Mouse (Mus musculus): ENCODE data around the gene Ephb3. TPM values are rescaled to one million over a fixed set of nuclear protein-coding genes. Genes with fewer than 3 reads are reported as not detected.

The Ephb3 gene
- polyA plus RNA-seq, 1 experiment from 2014 or later: 14.6 TPM

- H3K27me3 ChIP-seq (ENCODE audit: low read depth, poor library complexity, severe bottlenecking): peaks cover 42% of the 10 kb centered on the region
- peaks cover 44% of the 10 kb centered on the region for H3K4me1 ChIP-seq
Measured at GRCm38 (mm10) chr16:21238722-21239121, 34.2 kb downstream of the Ephb3 start.

DNA sequence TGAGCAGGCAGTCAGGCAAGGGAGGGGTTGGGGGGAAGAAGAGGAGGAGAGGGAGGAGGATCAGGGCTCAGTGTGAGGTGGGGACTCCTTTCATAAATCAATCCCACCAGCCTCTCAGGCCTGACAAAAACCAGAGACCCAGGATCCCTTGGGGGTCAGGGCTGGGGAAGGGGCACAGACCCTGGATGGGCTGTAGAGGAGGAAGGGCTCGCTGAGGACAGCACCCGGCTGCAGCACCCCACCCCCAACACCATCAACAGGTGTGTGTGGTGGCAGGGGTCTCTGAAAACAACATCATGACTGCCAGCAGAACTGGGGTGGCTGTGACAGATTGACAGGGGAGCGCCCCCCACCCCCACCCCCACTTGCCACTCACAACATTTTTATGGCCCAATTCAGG is 36.0 kb downstream of the Ephb3 start:
- H3K9me3 ChIP-seq (replicated peaks): no peaks in the 10 kb centered on the region
- no peak overlapping the region for H3K4me3 ChIP-seq
- 58% methylated on average over 3 of the region's 3 CpGs for WGBS
- peaks cover 58% of the 10 kb centered on the region for H3K4me1 ChIP-seq
- H3K36me3 ChIP-seq: no peaks in the 10 kb centered on the region
- DNase-seq (ENCODE audit: low spot score): no peak
- 0 out of 2 replicates have a peak overlapping the region, but pooled peaks have one; percentile 28 for H3K27ac ChIP-seq (replicated peaks)
- H3K27me3 ChIP-seq (ENCODE audit: low read depth, poor library complexity, severe bottlenecking): peaks cover 49% of the 10 kb centered on the region

More at GRCm38 (mm10) chr16:21238722-21239121, 34.2 kb downstream of the Ephb3 start:
- WGBS: 23% methylated on average over 5 of the region's 5 CpGs
- Histone ChIP-seq H3K4me3 (no peak overlapping the region), H3K9me3 (replicated peaks) (no peaks in the 10 kb centered on the region), H3K27ac (replicated peaks) (peak overlapping the region; percentile 6; the same call in 1 of the 2 replicates), H3K36me3 (no peaks in the 10 kb centered on the region)
- DNase-seq (ENCODE audit: low spot score): no peak

DNA sequence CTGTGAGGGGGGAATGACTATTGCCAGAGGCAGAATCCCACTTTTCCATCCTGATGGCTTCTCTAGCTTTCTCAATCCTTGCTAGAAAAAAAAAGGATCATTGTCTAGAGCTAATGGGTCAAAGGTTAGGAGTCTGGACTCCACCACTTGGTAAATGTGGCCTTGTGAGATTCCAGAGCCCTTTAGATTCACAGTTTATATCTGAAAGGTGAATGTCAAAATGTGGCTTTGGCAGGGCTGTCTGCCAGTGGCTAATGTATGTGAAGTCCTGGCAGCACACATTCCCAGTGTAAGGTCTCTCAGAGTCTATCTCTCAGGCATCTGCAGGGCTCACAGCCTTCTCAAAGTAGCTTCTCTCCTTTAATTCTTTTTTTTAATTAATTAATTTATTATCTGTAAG is 36.5 kb downstream of the Ephb3 start:
- Histone ChIP-seq H3K4me3 (no peak overlapping the region), H3K4me1 (peaks cover 63% of the 10 kb centered on the region), H3K27me3 (ENCODE audit: low read depth, poor library complexity, severe bottlenecking) (peaks cover 50% of the 10 kb centered on the region), H3K36me3 (no peaks in the 10 kb centered on the region), H3K9me3 (replicated peaks) (no peaks in the 10 kb centered on the region), H3K27ac (replicated peaks) (0 out of 2 replicates have a peak overlapping the region, but pooled peaks have one; percentile 28)
- no peak for DNase-seq (ENCODE audit: low spot score)

- DNase-seq (ENCODE audit: low spot score): peak; percentile 44
- Histone ChIP-seq H3K4me1 (peaks cover 82% of the 10 kb centered on the region), H3K36me3 (no peaks in the 10 kb centered on the region), H3K27me3 (ENCODE audit: low read depth, poor library complexity, severe bottlenecking) (peaks cover 67% of the 10 kb centered on the region), H3K4me3 (no peak overlapping the region), H3K9me3 (replicated peaks) (no peaks in the 10 kb centered on the region), H3K27ac (replicated peaks) (peak overlapping the region; percentile 23)
- 28% methylated on average over 8 of the region's 8 CpGs for WGBS
Measured at GRCm38 (mm10) chr16:21242946-21243345, 38.4 kb downstream of the Ephb3 start.

DNA sequence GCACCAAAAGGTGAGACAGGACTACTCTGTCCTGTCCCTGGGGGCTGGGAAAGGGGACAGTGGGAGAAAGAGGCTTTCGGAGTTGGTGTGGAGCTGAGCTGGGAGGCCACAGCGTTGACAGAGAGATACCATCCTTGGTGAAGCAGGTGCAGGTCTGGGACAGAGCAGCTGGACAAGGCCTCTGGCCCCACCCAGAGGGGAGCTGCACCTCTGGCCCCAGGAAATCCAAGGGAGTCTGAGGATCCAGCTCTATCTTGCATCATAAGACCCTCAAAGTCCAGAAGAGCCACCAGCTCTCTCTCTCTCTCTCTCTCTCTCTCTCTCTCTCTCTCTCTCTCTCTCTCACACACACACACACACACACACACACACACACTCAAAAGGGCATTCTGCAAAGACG is 40.2 kb downstream of the Ephb3 start:
- Histone ChIP-seq H3K4me3 (no peak overlapping the region), H3K9me3 (replicated peaks) (no peaks in the 10 kb centered on the region), H3K27ac (replicated peaks) (no peak overlapping the region), H3K4me1 (peaks cover 79% of the 10 kb centered on the region), H3K36me3 (no peaks in the 10 kb centered on the region), H3K27me3 (ENCODE audit: low read depth, poor library complexity, severe bottlenecking) (peaks cover 83% of the 10 kb centered on the region)
- WGBS: 50% methylated on average over 3 of the region's 3 CpGs
- DNase-seq (ENCODE audit: low spot score): no peak

GRCm38 (mm10) chr16:21245387-21245786 is 40.8 kb downstream of the Ephb3 start:
- Histone ChIP-seq H3K27ac (replicated peaks) (0 out of 2 replicates have a peak overlapping the region, but pooled peaks have one; percentile 13), H3K36me3 (no peaks in the 10 kb centered on the region), H3K9me3 (replicated peaks) (no peaks in the 10 kb centered on the region), H3K27me3 (ENCODE audit: low read depth, poor library complexity, severe bottlenecking) (peaks cover 83% of the 10 kb centered on the region), H3K4me3 (peak overlapping the region; percentile 60), H3K4me1 (peaks cover 73% of the 10 kb centered on the region)
- WGBS: 8% methylated on average over 7 of the region's 7 CpGs
- no peak for DNase-seq (ENCODE audit: low spot score)

DNA sequence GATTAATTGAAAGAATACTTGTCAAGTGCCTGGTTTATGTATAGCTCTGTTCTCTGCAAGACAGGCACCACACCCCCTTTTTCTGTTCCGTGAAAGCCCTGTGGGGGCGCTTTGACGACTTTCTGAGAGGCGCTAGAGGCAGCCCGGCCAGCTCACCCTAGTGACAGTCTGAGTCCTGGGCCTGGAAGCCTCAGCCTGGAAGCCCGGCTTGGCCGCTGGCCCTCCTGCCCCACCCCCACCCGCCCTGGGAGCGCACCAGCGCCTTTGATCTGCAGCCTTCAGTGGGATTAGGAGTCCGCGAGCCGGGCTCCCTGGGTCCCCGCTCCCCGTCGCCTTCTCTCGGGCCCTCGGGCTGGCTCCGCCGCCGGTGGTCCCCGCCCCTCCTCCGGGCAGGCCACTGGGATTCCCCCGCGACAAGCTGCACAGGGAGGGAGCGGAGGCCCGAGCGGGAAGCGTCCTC is 41.4 kb downstream of the Ephb3 start:
- H3K27me3 ChIP-seq (ENCODE audit: low read depth, poor library complexity, severe bottlenecking): peaks cover 86% of the 10 kb centered on the region
- under 1% methylated on average over 29 of the region's 29 CpGs for WGBS

GRCm38 (mm10) chr16:21246391-21247036 is 42.0 kb downstream of the Ephb3 start:
- Histone ChIP-seq H3K27ac (replicated peaks) (peak overlapping the region; percentile 87), H3K36me3 (no peaks in the 10 kb centered on the region), H3K4me1 (peaks cover 66% of the 10 kb centered on the region), H3K4me3 (peak overlapping the region; percentile 60), H3K27me3 (ENCODE audit: low read depth, poor library complexity, severe bottlenecking) (peaks cover 89% of the 10 kb centered on the region), H3K9me3 (replicated peaks) (no peaks in the 10 kb centered on the region)
- DNase-seq (ENCODE audit: low spot score): peak; percentile 70
- under 1% methylated on average over 33 of the region's 33 CpGs for WGBS

More for the DNA sequence above, 41.4 kb downstream of the Ephb3 start:
- H3K4me1 ChIP-seq: peaks cover 68% of the 10 kb centered on the region
- no peaks in the 10 kb centered on the region for H3K9me3 ChIP-seq (replicated peaks)
- DNase-seq (ENCODE audit: low spot score): peak; percentile 92
- no peaks in the 10 kb centered on the region for H3K36me3 ChIP-seq
- peak overlapping the region; percentile 60 for H3K4me3 ChIP-seq
- peak overlapping the region; percentile 87 for H3K27ac ChIP-seq (replicated peaks)

DNA sequence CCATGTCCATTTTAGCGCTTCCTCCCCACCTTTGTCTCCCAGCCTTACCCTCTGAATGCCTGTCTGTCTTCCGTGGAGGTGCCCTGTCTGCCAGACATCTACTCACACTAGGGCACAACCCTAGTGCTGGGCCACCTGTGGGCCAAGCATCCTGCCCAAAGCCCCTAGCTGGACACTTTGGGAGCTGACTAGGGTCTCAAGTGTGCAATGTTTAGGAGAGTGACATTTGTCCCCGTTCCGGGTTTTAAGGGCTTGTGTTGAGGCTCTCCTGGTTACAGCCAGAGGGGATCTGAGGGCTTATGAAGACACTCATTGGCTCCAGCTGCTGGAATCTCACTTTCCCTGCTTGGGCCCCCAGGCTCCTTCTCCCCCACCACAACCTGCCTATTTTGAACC is 42.5 kb downstream of the Ephb3 start:
- no peaks in the 10 kb centered on the region for H3K36me3 ChIP-seq
- WGBS: under 1% methylated on average over 4 of the region's 4 CpGs
- peak overlapping the region; percentile 87 for H3K27ac ChIP-seq (replicated peaks)
- H3K27me3 ChIP-seq (ENCODE audit: low read depth, poor library complexity, severe bottlenecking): peaks cover 89% of the 10 kb centered on the region
- H3K4me1 ChIP-seq: peaks cover 66% of the 10 kb centered on the region
- H3K9me3 ChIP-seq (replicated peaks): no peaks in the 10 kb centered on the region
- DNase-seq (ENCODE audit: low spot score): peak; percentile 63
- peak overlapping the region; percentile 60 for H3K4me3 ChIP-seq

DNA sequence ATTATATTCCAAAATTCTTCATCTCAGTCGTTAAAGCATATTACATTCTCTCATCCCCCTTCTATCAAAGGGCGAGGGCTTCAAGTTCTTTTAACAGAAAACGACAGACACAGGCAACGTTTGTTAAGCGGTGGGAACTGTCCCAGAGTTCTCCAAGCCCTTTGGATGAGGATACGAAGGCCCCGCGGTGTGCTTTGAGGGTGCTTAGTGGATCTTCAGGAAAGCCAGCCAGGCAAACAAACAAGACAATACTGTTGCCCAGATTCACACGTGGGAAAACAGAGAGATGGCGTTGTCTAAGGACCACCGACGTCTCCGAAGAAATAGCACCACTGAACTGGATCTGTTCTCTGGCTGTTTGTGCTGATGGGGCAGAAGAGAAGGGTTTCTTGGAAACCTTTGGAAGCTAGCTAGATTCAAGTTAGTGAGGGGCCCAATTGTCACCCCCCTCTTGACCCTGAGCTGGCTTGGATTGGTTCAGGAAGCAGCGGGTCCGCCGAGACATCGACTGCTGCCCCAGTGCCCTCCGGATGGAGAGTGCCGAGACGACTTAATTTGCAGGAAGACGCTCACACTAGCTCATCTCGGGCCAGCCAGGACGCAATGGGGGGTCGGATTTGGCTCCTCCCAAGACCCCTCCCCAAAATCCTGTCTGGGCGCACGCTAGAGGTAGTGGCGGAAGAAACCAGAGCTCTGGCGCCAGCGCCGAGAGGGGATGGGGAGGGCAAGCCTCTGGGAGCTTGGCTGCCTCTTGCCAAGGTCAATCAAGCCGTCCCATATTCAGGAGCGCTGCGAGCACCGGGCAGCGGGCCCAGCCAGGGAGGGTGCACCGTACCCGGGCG is 43.5 kb downstream of the Ephb3 start:
- Histone ChIP-seq H3K36me3 (no peaks in the 10 kb centered on the region), H3K9me3 (replicated peaks) (no peaks in the 10 kb centered on the region), H3K27ac (replicated peaks) (peak overlapping the region; percentile 77), H3K4me1 (peaks cover 61% of the 10 kb centered on the region), H3K27me3 (ENCODE audit: low read depth, poor library complexity, severe bottlenecking) (peaks cover 85% of the 10 kb centered on the region), H3K4me3 (peak overlapping the region; percentile 59)
- peak; percentile 70 for DNase-seq (ENCODE audit: low spot score)
- WGBS: 1% methylated on average over 38 of the region's 38 CpGs

GRCm38 (mm10) chr16:21248713-21249531 is 44.4 kb downstream of the Ephb3 start:
- H3K4me3 ChIP-seq: peak overlapping the region; percentile 59
- peaks cover 83% of the 10 kb centered on the region for H3K27me3 ChIP-seq (ENCODE audit: low read depth, poor library complexity, severe bottlenecking)
- no peaks in the 10 kb centered on the region for H3K9me3 ChIP-seq (replicated peaks)
- 5% methylated on average over 39 of the region's 39 CpGs for WGBS
- H3K36me3 ChIP-seq: no peaks in the 10 kb centered on the region
- H3K27ac ChIP-seq (replicated peaks): peak overlapping the region; percentile 77
- peaks cover 52% of the 10 kb centered on the region for H3K4me1 ChIP-seq
- peak; percentile 35 for DNase-seq (ENCODE audit: low spot score)

- H3K9me3 ChIP-seq (replicated peaks): no peaks in the 10 kb centered on the region
- H3K4me1 ChIP-seq: peaks cover 22% of the 10 kb centered on the region
- H3K27ac ChIP-seq (replicated peaks): no peak overlapping the region
- no peaks in the 10 kb centered on the region for H3K36me3 ChIP-seq
- WGBS: 52% methylated on average over 11 of the region's 11 CpGs
- no peak for DNase-seq (ENCODE audit: low spot score)
- H3K27me3 ChIP-seq (ENCODE audit: low read depth, poor library complexity, severe bottlenecking): peaks cover 54% of the 10 kb centered on the region
- H3K4me3 ChIP-seq: no peak overlapping the region
Measured at GRCm38 (mm10) chr16:21252401-21252955, 47.9 kb downstream of the Ephb3 start.

All from midbrain, embryonic 10.5 days (tissue).